Mouse (Mus musculus) heart, postnatal 36 days (tissue): ENCODE measurements at regions not wholly inside any gene's neighbourhood (a gene's known extent, or its start where the extent isn't known, plus 50 kb on each side); places are given as distances from the start of the nearest gene placed in this dataset.

Experiments used
- DNase-seq, 2 experiments: peaks; one replicate each; pipeline ENCODE4 v3.0.0; 2021 to 2022
- intact Hi-C: fragments of 180-260 bp; cut with DNase I; formaldehyde crosslinking; loops from one replicate; pipeline ENCODE4 v1.15.1; 2025

DNA sequence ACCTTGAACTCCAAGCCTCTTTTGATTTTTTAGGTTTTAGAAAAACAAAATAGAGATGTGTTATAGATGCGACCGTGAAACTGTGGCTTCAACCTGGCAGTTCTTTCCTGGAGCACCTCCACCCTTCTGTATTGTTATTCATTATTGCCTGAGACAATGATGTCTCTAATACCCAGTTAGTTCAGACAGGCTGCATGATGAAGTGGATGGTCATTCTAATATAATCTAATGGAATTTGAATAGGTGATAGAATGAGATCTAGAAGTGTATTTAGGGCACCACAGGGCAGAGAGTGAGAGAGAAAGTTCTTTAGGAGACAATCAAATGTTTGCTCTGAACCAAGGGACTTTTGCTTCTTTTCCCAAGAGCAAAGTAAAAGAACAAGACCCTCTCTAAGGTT, 560.6 kb downstream of the Plcl1 start:
- no peak for DNase-seq
- intact Hi-C loops = no loop called here

- intact Hi-C loops = no loop called here
Measured at GRCm38 (mm10) chr1:55967869-55968268, 562.1 kb downstream of the Plcl1 start.

DNA sequence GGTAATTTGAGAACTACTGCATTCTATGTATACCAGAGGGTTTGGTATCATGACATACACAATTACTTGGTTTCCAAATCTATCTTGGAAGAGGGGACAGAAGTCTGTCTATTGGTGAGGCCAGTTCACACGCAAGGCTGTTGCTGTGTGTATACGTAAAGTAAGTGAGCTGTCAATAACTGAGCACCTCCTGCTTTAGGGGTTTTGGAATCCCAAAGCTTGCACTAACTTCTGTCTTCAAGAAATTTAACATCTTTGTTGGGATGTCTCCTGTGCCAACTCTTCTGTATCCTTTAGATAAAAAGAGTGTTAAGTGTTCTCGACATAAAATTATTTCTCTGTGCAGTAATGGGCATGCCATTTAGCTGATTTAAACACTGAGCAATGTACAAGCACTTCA, 572.1 kb downstream of the Plcl1 start:
- intact Hi-C loops = no loop called here
- DNase-seq = no peak

More at GRCm38 (mm10) chr1:55967869-55968268, 562.1 kb downstream of the Plcl1 start:
- DNase-seq = no peak

DNA sequence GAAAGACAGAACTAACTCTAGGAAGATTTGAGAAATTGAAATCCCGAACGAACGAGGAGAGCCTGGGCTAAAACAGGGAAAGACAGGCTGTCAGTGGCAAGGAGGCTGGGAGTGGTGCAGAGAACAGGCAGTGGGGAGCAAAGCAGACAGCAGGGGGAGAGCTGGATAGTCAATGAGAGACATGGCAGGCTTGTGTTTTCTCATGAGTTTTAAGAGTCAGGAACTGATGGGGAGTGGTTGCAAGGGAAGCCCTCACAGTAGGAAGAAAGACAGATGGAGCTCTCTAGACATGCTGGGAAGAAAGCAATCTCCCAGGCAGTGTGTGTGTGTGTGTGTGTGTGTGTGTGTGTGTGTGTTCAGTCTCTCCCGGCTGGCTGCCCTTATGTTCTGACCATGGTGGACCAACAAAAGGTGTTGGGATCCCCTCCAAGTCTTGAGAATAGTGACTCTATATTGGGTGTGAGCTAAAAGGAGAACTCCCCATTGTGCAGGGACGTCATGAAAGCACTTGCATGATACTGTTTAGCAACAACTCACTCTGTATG, 577.9 kb downstream of the Plcl1 start:
- no peak for DNase-seq
- intact Hi-C loops = no loop called here

DNA sequence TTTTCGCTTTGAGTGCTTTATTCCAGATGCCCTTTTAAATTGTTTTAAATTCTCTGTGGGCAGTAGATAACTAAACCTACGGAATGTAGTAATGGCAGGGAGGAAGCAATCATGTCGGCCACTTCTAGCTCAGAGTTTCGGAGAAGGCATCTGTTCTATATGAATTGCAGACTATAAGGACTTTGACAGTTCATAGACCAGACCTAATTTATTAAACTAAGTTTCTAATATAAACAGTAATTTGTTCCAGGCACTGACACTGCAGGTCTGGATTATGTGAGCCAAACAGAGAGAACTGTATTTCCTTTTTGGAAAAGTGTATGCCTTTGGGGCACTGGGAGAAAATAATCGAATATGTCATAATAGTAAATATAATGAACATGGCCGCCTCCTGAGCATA, 591.4 kb downstream of the Plcl1 start:
- no peak for DNase-seq
- intact Hi-C loops = no loop called here
